Mouse (Mus musculus) A20 (cell line): ENCODE measurements around the gene Apool.

Experiments used
- DNase-seq: peaks from one replicate; pipeline ENCODE4 v3.0.0-alpha.2; 2011; ENCODE audit warnings: low read depth, low spot score

Apool gene

GRCm38 (mm10) chrX:112310804-112311530 is at the start of gene Apool:
Gene Apool (plus strand): TSS chrX:112311334.
- DNase-seq = peak; percentile 85

- DNase-seq = no peak
These were observed 37.6 kb upstream of the Apool start for GRCm38 (mm10) chrX:112273550-112273949.

- DNase-seq = no peak
These were observed 375 bp downstream of the Apool start for GRCm38 (mm10) chrX:112311531-112311887.

- DNase-seq = no peak
These were observed 960 bp downstream of the Apool start for GRCm38 (mm10) chrX:112312094-112312493.

GRCm38 (mm10) chrX:112320273-112320672 is 9.1 kb downstream of the Apool start:
- peak; percentile 36 for DNase-seq

GRCm38 (mm10) chrX:112339486-112339885 is 28.4 kb downstream of the Apool start:
- DNase-seq = no peak

- DNase-seq = peak; percentile 10
These were observed 36.6 kb downstream of the Apool start for GRCm38 (mm10) chrX:112347467-112348394.

GRCm38 (mm10) chrX:112348395-112348791 is 37.3 kb downstream of the Apool start:
- DNase-seq = peak; percentile 40

- peak; percentile 20 for DNase-seq
These were observed 57.3 kb downstream of the Apool start for GRCm38 (mm10) chrX:112368426-112368825.

GRCm38 (mm10) chrX:112370577-112371410 is 59.7 kb downstream of the Apool start:
- DNase-seq = peak; percentile 69

- DNase-seq = no peak
These were observed 95.5 kb downstream of the Apool start, which contains the start of gene Satl1 for GRCm38 (mm10) chrX:112406679-112407078. Gene Satl1 (minus strand): TSS chrX:112406779.

- DNase-seq = no peak
These were observed 101.2 kb downstream of the Apool start for GRCm38 (mm10) chrX:112412309-112412708.
